Mouse (Mus musculus): ENCODE measurements around the gene Cdk8. TPM values are rescaled to one million over a fixed set of nuclear protein-coding genes. Genes with fewer than 3 reads are reported as not detected.

Cdk8 gene
- total RNA-seq, 1 experiment from 2014 or later: 42.7 TPM

DNA sequence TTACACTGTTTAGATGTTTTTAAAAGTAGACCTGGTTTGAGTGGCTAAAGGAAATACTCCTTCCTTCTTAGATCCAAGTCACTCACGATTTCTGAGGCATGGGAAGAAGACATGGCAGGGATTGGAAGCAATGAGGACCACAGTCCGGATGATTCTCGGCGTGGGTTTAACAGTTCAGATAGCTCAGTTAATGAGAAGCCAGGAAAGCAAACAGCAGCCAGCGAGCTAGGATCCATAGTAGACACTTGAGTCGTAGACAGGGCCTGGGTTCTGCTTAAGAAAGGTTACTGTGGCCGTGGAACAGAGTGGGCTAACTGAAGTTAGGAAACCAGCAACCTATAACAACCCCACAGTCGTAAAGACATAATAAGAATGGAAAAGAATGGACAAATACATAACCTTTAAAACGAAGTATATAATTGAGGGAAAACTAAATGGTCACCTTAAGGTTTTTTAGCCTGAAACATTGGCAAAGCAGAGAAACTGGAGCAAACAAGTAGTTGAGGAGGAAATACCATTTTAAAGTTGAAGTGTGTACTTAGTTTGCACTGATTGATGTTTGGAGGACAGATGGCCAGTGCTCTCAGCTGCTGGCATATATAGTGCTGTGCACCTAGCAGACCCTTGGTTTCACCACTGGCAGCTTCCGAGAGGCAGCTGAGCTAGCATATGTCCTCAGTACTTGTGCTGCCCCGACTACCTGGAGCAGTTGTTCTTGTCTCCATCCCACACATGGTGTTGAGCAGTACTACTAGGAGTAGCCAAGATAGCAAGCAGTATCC lies 63.1 kb downstream of the Cdk8 start:
- no peak for ATAC-seq (replicated peaks in 1 of 2; ENCODE audit: insufficient read depth in 1 of 2, low FRiP score in 2 of 2, low TSS enrichment in 1 of 2, low read depth in 1 of 2, poor library complexity in 2 of 2, severe bottlenecking in 2 of 2)

DNA sequence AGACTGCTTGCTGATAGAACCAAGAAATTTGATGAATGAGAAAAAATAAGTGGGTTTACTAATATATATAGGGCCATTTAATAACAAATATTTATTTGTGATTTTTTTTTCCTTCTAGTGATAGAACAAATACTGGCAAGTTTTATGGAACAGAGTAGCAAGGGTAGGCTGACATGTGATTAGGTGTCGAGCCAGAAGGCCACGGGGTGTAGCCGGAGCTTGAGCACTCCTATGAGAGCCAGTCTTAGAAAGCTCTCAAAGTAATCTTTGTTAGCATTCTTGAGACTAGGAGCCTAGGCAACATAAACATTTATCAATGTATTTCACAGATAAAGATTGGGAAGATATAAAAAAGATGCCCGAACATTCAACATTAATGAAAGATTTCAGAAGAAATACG lies 63.8 kb downstream of the Cdk8 start:
- no peak for ATAC-seq (replicated peaks in 1 of 2; ENCODE audit: insufficient read depth in 1 of 2, low FRiP score in 2 of 2, low TSS enrichment in 1 of 2, low read depth in 1 of 2, poor library complexity in 2 of 2, severe bottlenecking in 2 of 2)

GRCm38 (mm10) chr5:146298807-146299519 lies 67.9 kb downstream of the Cdk8 start:
- ATAC-seq (replicated peaks in 1 of 2; ENCODE audit: insufficient read depth in 1 of 2, low FRiP score in 2 of 2, low TSS enrichment in 1 of 2, low read depth in 1 of 2, poor library complexity in 2 of 2, severe bottlenecking in 2 of 2): peak in 1 of 2 experiments; percentile 12; a peak in 1 of 4 replicates

DNA sequence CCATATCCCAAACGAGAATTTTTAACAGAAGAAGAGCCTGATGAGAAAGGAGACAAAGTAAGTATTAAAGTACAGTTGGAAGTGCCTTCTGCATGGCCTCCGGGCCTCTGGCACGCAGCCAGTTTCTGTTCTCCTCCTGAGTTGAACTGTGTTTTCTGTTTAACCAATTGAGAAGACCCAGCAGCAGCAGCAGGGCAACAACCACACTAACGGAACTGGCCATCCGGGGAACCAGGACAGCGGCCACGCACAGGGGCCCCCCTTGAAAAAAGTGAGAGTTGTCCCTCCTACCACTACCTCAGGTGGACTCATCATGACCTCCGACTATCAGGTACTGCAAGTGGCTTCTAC lies 68.5 kb downstream of the Cdk8 start:
- ATAC-seq (replicated peaks in 1 of 2; ENCODE audit: insufficient read depth in 1 of 2, low FRiP score in 2 of 2, low TSS enrichment in 1 of 2, low read depth in 1 of 2, poor library complexity in 2 of 2, severe bottlenecking in 2 of 2): no peak

GRCm38 (mm10) chr5:146303470-146303869 lies 72.4 kb downstream of the Cdk8 start:
- ATAC-seq (replicated peaks in 1 of 2; ENCODE audit: insufficient read depth in 1 of 2, low FRiP score in 2 of 2, low TSS enrichment in 1 of 2, low read depth in 1 of 2, poor library complexity in 2 of 2, severe bottlenecking in 2 of 2): peak; percentile 50 to 70; a peak in 2 of 4 replicates

DNA sequence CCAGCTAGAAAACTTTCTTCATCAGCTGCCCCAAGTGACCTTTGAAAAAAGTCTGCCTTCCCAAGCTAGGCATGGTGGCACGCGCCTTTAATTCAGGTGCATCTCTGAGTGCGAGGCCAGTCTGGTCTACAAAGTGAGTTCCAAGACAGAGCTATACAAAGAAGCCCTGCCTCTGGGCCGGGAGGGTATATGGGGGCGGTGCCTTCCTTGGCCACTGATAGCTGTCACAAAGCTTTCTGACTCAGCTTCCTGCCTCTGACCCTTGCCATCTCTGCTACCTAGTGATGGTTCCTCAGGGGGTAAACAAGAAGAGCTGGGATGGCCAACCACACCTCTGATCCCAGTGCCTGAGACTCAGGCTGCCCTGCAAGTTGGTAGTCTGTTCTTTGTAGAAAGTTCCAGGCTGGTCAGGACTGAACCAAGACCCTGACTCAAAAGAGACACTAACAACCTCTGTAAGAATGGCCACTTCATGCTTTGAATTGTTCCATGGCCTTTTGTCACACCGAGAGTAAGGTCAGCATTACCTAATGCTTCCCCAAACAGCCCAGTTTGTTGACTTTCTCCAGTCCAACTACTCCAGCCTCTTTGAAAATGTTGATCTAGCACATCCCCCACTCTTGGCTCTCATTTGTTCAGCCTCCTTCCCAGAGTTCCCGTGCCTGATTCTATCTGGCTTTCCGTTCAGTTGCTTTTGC lies 76.2 kb downstream of the Cdk8 start:
- no peak for ATAC-seq (replicated peaks in 1 of 2; ENCODE audit: insufficient read depth in 1 of 2, low FRiP score in 2 of 2, low TSS enrichment in 1 of 2, low read depth in 1 of 2, poor library complexity in 2 of 2, severe bottlenecking in 2 of 2)

DNA sequence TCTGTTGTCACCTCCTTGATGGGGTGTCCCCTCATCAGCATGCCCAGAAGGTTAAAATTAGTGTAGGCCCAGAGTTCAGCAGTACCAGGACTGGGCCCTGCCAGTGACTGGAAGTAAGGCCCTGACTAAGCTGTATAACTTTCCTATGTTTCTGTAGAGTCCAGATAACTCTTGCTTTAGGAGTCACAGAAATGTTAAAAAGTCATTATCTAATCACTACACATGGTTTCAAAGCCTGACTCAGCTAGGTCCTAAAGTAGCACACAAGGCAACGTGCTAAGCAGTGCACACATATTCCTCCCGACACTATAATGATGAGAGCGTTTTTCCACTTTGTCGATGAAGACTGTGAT lies 76.7 kb downstream of the Cdk8 start:
- ATAC-seq (replicated peaks in 1 of 2; ENCODE audit: insufficient read depth in 1 of 2, low FRiP score in 2 of 2, low TSS enrichment in 1 of 2, low read depth in 1 of 2, poor library complexity in 2 of 2, severe bottlenecking in 2 of 2): no peak

DNA sequence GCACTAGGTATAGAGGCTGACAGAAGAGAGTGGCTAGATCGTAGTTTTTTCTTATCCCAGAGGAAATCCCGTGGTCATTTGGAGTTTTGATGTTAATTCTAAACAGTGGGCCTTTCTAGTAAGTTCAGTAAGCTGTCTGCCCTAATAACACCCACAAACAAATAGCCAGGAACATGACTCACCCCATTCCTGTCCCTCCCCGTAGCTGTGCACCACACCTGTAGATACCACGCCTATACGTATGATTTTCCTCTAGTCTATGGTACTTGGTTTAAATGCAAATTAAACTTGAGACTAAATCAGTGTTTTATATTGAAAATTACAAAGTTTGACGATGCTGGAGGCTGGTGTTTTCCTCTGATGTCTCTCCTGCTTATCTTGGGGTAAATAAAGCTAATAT lies 83.5 kb downstream of the Cdk8 start:
- no peak for ATAC-seq (replicated peaks in 1 of 2; ENCODE audit: insufficient read depth in 1 of 2, low FRiP score in 2 of 2, low TSS enrichment in 1 of 2, low read depth in 1 of 2, poor library complexity in 2 of 2, severe bottlenecking in 2 of 2)

- ATAC-seq (replicated peaks in 1 of 2; ENCODE audit: insufficient read depth in 1 of 2, low FRiP score in 2 of 2, low TSS enrichment in 1 of 2, low read depth in 1 of 2, poor library complexity in 2 of 2, severe bottlenecking in 2 of 2): no peak
Measured at GRCm38 (mm10) chr5:146315268-146315921, 84.4 kb downstream of the Cdk8 start.

GRCm38 (mm10) chr5:146316316-146316715 lies 85.3 kb downstream of the Cdk8 start:
- no peak for ATAC-seq (replicated peaks in 1 of 2; ENCODE audit: insufficient read depth in 1 of 2, low FRiP score in 2 of 2, low TSS enrichment in 1 of 2, low read depth in 1 of 2, poor library complexity in 2 of 2, severe bottlenecking in 2 of 2)

DNA sequence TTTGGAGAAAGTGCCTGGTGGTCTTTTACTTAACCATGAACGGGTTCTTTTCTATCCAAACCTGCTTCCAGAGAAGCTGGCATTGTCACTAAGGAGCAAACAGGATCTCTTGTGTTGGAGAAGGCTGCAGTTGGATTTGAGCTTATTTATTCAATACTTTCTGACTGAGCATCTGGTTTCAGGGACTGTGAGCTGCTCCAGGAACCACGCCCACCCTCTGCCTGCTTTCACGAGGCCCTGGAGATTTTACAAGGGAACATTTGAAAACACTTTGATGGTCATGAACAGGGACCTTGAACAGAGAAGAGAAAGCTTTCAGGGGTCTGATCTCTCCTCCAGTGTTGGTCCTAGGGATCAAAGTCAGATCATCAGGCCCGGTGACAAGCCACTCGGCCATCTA lies 87.0 kb downstream of the Cdk8 start:
- no peak for ATAC-seq (replicated peaks in 1 of 2; ENCODE audit: insufficient read depth in 1 of 2, low FRiP score in 2 of 2, low TSS enrichment in 1 of 2, low read depth in 1 of 2, poor library complexity in 2 of 2, severe bottlenecking in 2 of 2)

- ATAC-seq (replicated peaks in 1 of 2; ENCODE audit: insufficient read depth in 1 of 2, low FRiP score in 2 of 2, low TSS enrichment in 1 of 2, low read depth in 1 of 2, poor library complexity in 2 of 2, severe bottlenecking in 2 of 2): no peak
Measured at GRCm38 (mm10) chr5:146318461-146318860, 87.4 kb downstream of the Cdk8 start.

- ATAC-seq (replicated peaks in 1 of 2; ENCODE audit: insufficient read depth in 1 of 2, low FRiP score in 2 of 2, low TSS enrichment in 1 of 2, low read depth in 1 of 2, poor library complexity in 2 of 2, severe bottlenecking in 2 of 2): no peak
Measured at GRCm38 (mm10) chr5:146328941-146329340, 97.9 kb downstream of the Cdk8 start.

- no peak for ATAC-seq (replicated peaks in 1 of 2; ENCODE audit: insufficient read depth in 1 of 2, low FRiP score in 2 of 2, low TSS enrichment in 1 of 2, low read depth in 1 of 2, poor library complexity in 2 of 2, severe bottlenecking in 2 of 2)
Measured at GRCm38 (mm10) chr5:146329541-146329940, 98.5 kb downstream of the Cdk8 start.

- peak in 1 of 2 experiments; percentile 71; a peak in 2 of 4 replicates for ATAC-seq (replicated peaks in 1 of 2; ENCODE audit: insufficient read depth in 1 of 2, low FRiP score in 2 of 2, low TSS enrichment in 1 of 2, low read depth in 1 of 2, poor library complexity in 2 of 2, severe bottlenecking in 2 of 2)
Measured at GRCm38 (mm10) chr5:146330031-146330764, 99.2 kb downstream of the Cdk8 start.

DNA sequence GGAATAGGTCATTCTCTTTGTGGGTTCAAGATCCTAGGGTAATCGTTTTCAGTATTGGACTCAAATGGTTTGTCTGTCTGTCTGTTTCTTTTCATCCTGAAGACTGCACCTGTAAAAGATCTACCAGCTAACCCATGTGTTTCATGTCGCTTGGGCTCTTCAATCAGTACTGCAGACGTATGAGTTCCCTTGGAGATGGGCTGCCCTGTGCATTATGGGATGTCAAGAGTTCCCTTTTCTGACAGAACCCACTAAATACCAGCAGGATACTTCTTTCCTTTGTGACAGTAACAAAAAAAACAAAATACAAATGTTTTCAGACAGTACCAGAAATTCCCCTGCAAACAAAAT lies 99.7 kb downstream of the Cdk8 start:
- no peak for ATAC-seq (replicated peaks in 1 of 2; ENCODE audit: insufficient read depth in 1 of 2, low FRiP score in 2 of 2, low TSS enrichment in 1 of 2, low read depth in 1 of 2, poor library complexity in 2 of 2, severe bottlenecking in 2 of 2)

DNA sequence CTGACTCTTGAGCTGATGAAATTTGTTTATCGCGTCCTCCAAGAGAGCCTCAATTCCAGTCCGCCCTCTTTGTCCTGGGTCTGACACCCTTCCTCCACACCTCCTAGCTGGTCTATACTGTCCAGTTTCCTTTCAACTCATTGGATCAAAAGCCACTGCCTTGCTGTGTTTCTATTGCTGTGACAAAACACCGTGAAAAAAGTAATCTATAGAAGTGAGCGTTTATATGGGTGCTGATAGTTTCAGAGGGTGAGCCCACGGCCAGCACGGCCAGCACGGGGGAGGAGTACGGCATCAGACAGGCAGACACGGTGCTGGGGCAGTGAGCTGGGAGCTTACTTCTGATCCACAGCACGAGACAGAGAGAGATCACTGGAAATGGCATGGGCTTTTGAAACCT lies 100.1 kb downstream of the Cdk8 start:
- ATAC-seq (replicated peaks in 1 of 2; ENCODE audit: insufficient read depth in 1 of 2, low FRiP score in 2 of 2, low TSS enrichment in 1 of 2, low read depth in 1 of 2, poor library complexity in 2 of 2, severe bottlenecking in 2 of 2): no peak
